In the genomic region with DNA sequence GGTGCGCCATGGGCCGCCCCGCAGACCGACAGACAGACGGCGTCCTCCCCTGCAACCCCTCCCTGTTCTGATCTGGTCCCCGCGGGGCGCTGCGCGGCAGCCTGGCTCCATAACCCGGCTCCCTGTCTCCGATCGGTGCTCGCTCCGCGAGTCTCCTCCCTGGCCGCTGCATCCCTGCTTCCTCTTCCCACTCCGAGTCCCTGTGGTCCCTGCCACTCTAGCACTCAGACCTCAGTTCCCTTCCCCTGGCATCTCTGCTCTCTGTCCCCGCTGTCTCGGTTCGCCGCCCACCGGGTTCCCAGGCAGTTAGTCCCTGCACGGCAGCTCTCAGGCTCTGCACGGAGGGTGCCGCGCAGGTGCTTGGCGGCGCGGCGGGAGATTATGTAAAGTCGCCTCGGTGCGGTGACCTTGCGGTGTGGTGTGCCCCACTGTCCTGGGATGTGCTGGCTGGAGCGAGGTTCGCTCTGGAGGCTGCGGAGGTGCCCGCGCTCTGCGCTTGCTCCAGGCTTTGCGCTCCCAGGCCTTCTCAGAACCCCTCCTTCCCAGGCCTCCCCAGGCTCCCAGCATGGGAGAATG, we compare ENCODE assay signal across 9 mouse cellular contexts. TPM values are rescaled to one million over a fixed set of nuclear protein-coding genes. Genes with fewer than 3 reads are reported as not detected.
DNase-seq lines count a peak whose midpoint lies in the region; ATAC-seq and TF ChIP-seq lines count a peak whose summit lies in the region.
"Had no signal": no experiment of that assay in that cellular context is flagged by ENCODE, and none has a peak within 500 bp of the region (broad histone marks: within the 10 kb centered on the region; RNA-seq: fewer than 3 reads in every experiment).

No protein-coding gene starts in this region.

- TF ChIP-seq POLR2A in kidney, adult 2 months (IDR thresholded peaks at IDR 0.05; ENCODE audit: low read depth, low read length) = no peak

- H3K9ac ChIP-seq in forebrain, embryonic 13.5 days = peak overlapping the region; percentile 82
- H3K9ac ChIP-seq in lung, embryonic 15.5 days = peak overlapping the region; percentile 58

- ATAC-seq in cerebellum, adult (ENCODE audit: insufficient number of reproducible peaks, low FRiP score, low TSS enrichment) = peak; percentile 41
- ATAC-seq in forebrain, embryonic 13.5 days = peak; percentile 82
- peak; percentile 46; the same call in 1 of the 2 replicates for ATAC-seq in lung, embryonic 15.5 days (ENCODE audit: borderline replicate concordance, extremely low read depth, low FRiP score, low TSS enrichment)

- peak; percentile 16 to 20 for DNase-seq in gastrocnemius, postnatal 4 days (ENCODE audit: low spot score in 2 of 2)
- DNase-seq in gastrocnemius, postnatal 25 days = no peak
- peak; percentile 58 for DNase-seq in kidney, adult 2 months
- peak; percentile 74 for DNase-seq in retina, postnatal 1 day
- DNase-seq in urinary bladder, postnatal 4 days (ENCODE audit: low spot score in 2 of 2) = no peak

- H3K27ac ChIP-seq in forebrain, embryonic 13.5 days = peak overlapping the region; percentile 63; the same call in 1 of the 2 replicates
- H3K27ac ChIP-seq in kidney, adult 2 months (ENCODE audit: insufficient read depth, low read depth, low read length) = peak overlapping the region; percentile 41
- no peak overlapping the region for H3K27ac ChIP-seq in lung, embryonic 15.5 days

- H3K36me3 ChIP-seq in forebrain, embryonic 13.5 days (ENCODE audit: poor library complexity, severe bottlenecking) = no peaks in the 10 kb centered on the region
- no peaks in the 10 kb centered on the region for H3K36me3 ChIP-seq in kidney, adult 2 months (ENCODE audit: control insufficient read depth, insufficient read depth, low read length)
- no peaks in the 10 kb centered on the region for H3K36me3 ChIP-seq in lung, embryonic 15.5 days

- H3K4me1 ChIP-seq in forebrain, embryonic 13.5 days = peaks cover 4% of the 10 kb centered on the region; the same call in 1 of the 2 replicates
- no peaks in the 10 kb centered on the region for H3K4me1 ChIP-seq in kidney, adult 2 months (ENCODE audit: control insufficient read depth, insufficient read depth, low read length)
- H3K4me1 ChIP-seq in lung, embryonic 15.5 days = peaks cover 6% of the 10 kb centered on the region

- no peaks in the 10 kb centered on the region for H3K9me3 ChIP-seq in forebrain, embryonic 13.5 days (replicated peaks)
- H3K9me3 ChIP-seq in lung, embryonic 15.5 days = no peaks in the 10 kb centered on the region

- no peak for TF ChIP-seq CTCF in kidney, adult 2 months (conservative IDR thresholded peaks at IDR 0.05; ENCODE audit: insufficient read depth, insufficient read length, low read depth, low read length)

- peaks cover 29% of the 10 kb centered on the region for H3K27me3 ChIP-seq in forebrain, embryonic 13.5 days
- H3K27me3 ChIP-seq in kidney, adult 2 months (replicated peaks; ENCODE audit: control insufficient read depth, insufficient read depth, low read length) = no peaks in the 10 kb centered on the region
- H3K27me3 ChIP-seq in lung, embryonic 15.5 days = peaks cover 51% of the 10 kb centered on the region
- H3K27me3 ChIP-seq: CH12.LX had no signal

- peak overlapping the region; percentile 79 for H3K4me3 ChIP-seq in forebrain, embryonic 13.5 days
- H3K4me3 ChIP-seq in kidney, adult 2 months (ENCODE audit: insufficient read depth, low read depth, low read length) = peak overlapping the region; percentile 81
- H3K4me3 ChIP-seq in lung, embryonic 15.5 days = peak overlapping the region; percentile 80

- peak overlapping the region; percentile 95 for H3K4me2 ChIP-seq in forebrain, embryonic 13.5 days
- peak overlapping the region; percentile 98 for H3K4me2 ChIP-seq in lung, embryonic 15.5 days

- WGBS in forebrain, embryonic 13.5 days = under 1% methylated on average over 43 of the region's 43 CpGs
- WGBS in kidney, adult 2 months = 1% methylated on average over 43 of the region's 43 CpGs
- WGBS in lung, embryonic 15.5 days = under 1% methylated on average over 43 of the region's 43 CpGs

RNA-seq across cellular contexts. Expression of gene Sh3gl2, which starts 0.8 kb away (rescaled TPM):
- total RNA-seq in gastrocnemius, postnatal 4 days (2021) = 1 to 10 TPM in 1 of 2 experiments, under 1 TPM in 1; 0.59 to 1.1 TPM
- 1 to 10 TPM in 1 of 2 experiments, under 1 TPM in 1; 0.84 to 1.1 TPM for total RNA-seq in gastrocnemius, postnatal 25 days (2021)
- 30.4 and 30.9 TPM in 2 replicates for polyA plus RNA-seq in forebrain, embryonic 13.5 days (2015; fragmentation: Nextera tagmentation; extraction: Ambion mirVana)
- polyA plus RNA-seq in kidney, adult 2 months (2012; rRNA removed) = 12.3 and 13.0 TPM in 2 replicates
- 6.1 and 7.0 TPM in 2 replicates for polyA plus RNA-seq in lung, embryonic 15.5 days (2015; fragmentation: Nextera tagmentation; extraction: Ambion mirVana)
- total RNA-seq: CH12.LX had no signal

Comparison
In these comparisons a context has a peak if more than half of its experiments do, and no peak if none do; other contexts are left out.
1. DNase-seq: peak in gastrocnemius, postnatal 4 days (2 of 2), kidney, adult 2 months (single experiment) and retina, postnatal 1 day (single experiment); none in gastrocnemius, postnatal 25 days (single experiment) and urinary bladder, postnatal 4 days (0 of 2).
2. Peak in every context shown above with its lines, with median percentiles within 50 percentile points of each other: ATAC-seq and H3K4me3 ChIP-seq.